Mouse (Mus musculus): ENCODE measurements around the gene Plch2. TPM values are rescaled to one million over a fixed set of nuclear protein-coding genes. Genes with fewer than 3 reads are reported as not detected.
A peak's percentile ranks its signal among the peaks of the same experiment; 100 is the strongest.

Gene Plch2
- polyA plus RNA-seq, 1 experiment from 2014 or later, result 17.0 TPM

GRCm38 (mm10) chr4:155066834-155067522, 10.4 kb upstream of the Plch2 start, which contains the start of gene Pex10:
Gene Pex10 (plus strand): TSS chr4:155067016.
- Histone ChIP-seq H3K4me1 (ENCODE audit: control insufficient read depth, insufficient read depth, low read depth, low read length) (peaks cover 14% of the 10 kb centered on the region), H3K27ac (ENCODE audit: low read depth, low read length) (peak within 1 kb of the TSS; percentile 76), H3K27me3 (replicated peaks; ENCODE audit: control insufficient read depth, insufficient read depth, low read length) (no peaks in the 10 kb centered on the region), H3K9ac (ENCODE audit: low read depth, low read length) (peak within 1 kb of the TSS; percentile 86), H3K4me2 (ENCODE audit: low read length) (peak within 1 kb of the TSS; percentile 86), H3K9me3 (ENCODE audit: control insufficient read depth, low read length) (no peaks in the 10 kb centered on the region), H3K36me3 (ENCODE audit: control insufficient read depth, insufficient read depth, low read length) (peaks cover 25% of the 10 kb centered on the region), H3K4me3 (ENCODE audit: low read length) (peak within 1 kb of the TSS; percentile 75)
- under 1% methylated on average over 47 of the region's 48 CpGs for WGBS
- ATAC-seq, result peak; percentile 93

DNA sequence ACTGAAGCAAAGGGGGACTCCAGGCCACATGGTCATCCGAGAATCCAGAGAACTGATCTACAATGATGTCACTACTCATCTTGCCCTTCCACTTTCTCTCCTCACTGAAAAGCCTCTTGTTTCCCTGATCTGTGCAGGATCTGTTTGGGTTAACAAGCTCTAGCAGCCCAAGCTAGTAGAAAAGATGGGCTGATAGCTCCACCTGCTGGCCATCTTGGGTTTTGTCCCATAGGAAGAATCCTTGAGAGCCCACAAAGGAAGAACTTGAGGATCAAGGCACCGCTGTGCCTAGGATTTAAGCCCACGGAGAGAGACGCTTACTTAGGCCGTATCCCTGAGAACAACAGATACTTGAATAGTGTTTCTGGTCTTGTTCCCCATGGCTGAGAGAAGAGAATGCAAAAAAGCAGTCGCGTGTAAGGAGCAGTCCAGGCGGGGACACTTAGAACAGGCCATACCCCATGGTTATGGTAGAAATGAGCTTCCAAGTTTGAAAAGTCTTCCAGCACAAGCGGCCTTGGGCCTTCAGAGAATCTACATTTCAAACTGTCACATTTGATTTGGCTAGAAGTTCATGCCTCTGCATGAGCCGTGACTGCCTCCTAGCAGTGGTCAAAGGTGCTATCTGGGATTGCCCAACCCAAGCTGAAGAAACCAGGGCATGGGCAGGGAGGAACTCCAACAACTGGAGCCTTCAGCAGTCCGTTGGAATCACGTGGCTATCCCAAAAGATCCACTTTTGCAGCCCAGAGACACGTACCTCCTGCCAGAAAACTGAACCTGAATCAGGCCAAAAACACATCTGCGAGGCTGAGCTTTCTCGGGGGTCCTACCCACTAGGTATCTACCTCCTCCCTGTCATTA, 9.6 kb upstream of the Plch2 start:
- peak overlapping the region; percentile 47 for H3K9ac ChIP-seq (ENCODE audit: low read depth, low read length)
- peak; percentile 57 for ATAC-seq
- 4% methylated on average over 15 of the region's 15 CpGs for WGBS

GRCm38 (mm10) chr4:155064474-155064873, 7.9 kb upstream of the Plch2 start:
- no peak for ATAC-seq
- Histone ChIP-seq H3K4me2 (ENCODE audit: low read length) (no peak overlapping the region), H3K27me3 (replicated peaks; ENCODE audit: control insufficient read depth, insufficient read depth, low read length) (no peaks in the 10 kb centered on the region), H3K27ac (ENCODE audit: low read depth, low read length) (no peak overlapping the region), H3K4me1 (ENCODE audit: control insufficient read depth, insufficient read depth, low read depth, low read length) (peaks cover 14% of the 10 kb centered on the region), H3K9me3 (ENCODE audit: control insufficient read depth, low read length) (no peaks in the 10 kb centered on the region), H3K9ac (ENCODE audit: low read depth, low read length) (no peak overlapping the region), H3K4me3 (ENCODE audit: low read length) (no peak overlapping the region), H3K36me3 (ENCODE audit: control insufficient read depth, insufficient read depth, low read length) (peaks cover 8% of the 10 kb centered on the region)
- 75% methylated on average over 2 of the region's 2 CpGs for WGBS

More for the DNA sequence above, 9.6 kb upstream of the Plch2 start:
- Histone ChIP-seq H3K4me1 (ENCODE audit: control insufficient read depth, insufficient read depth, low read depth, low read length) (peaks cover 14% of the 10 kb centered on the region), H3K4me3 (ENCODE audit: low read length) (peak overlapping the region; percentile 75), H3K36me3 (ENCODE audit: control insufficient read depth, insufficient read depth, low read length) (peaks cover 20% of the 10 kb centered on the region), H3K4me2 (ENCODE audit: low read length) (peak overlapping the region; percentile 86), H3K9me3 (ENCODE audit: control insufficient read depth, low read length) (no peaks in the 10 kb centered on the region), H3K27ac (ENCODE audit: low read depth, low read length) (peak overlapping the region; percentile 67), H3K27me3 (replicated peaks; ENCODE audit: control insufficient read depth, insufficient read depth, low read length) (no peaks in the 10 kb centered on the region)

GRCm38 (mm10) chr4:155063895-155064294, 7.3 kb upstream of the Plch2 start:
- peaks cover 14% of the 10 kb centered on the region for H3K4me1 ChIP-seq (ENCODE audit: control insufficient read depth, insufficient read depth, low read depth, low read length)
- H3K4me3 ChIP-seq (ENCODE audit: low read length), result no peak overlapping the region
- H3K9me3 ChIP-seq (ENCODE audit: control insufficient read depth, low read length), result no peaks in the 10 kb centered on the region
- no peak overlapping the region for H3K4me2 ChIP-seq (ENCODE audit: low read length)
- WGBS, result 35% methylated on average over 3 of the region's 3 CpGs
- no peaks in the 10 kb centered on the region for H3K27me3 ChIP-seq (replicated peaks; ENCODE audit: control insufficient read depth, insufficient read depth, low read length)
- no peak overlapping the region for H3K27ac ChIP-seq (ENCODE audit: low read depth, low read length)
- peaks cover 5% of the 10 kb centered on the region for H3K36me3 ChIP-seq (ENCODE audit: control insufficient read depth, insufficient read depth, low read length)
- ATAC-seq, result no peak
- H3K9ac ChIP-seq (ENCODE audit: low read depth, low read length), result no peak overlapping the region

- WGBS, result 51% methylated on average over 10 of the region's 10 CpGs
- no peak overlapping the region for H3K4me3 ChIP-seq (ENCODE audit: low read length)
- H3K27ac ChIP-seq (ENCODE audit: low read depth, low read length), result no peak overlapping the region
- H3K9ac ChIP-seq (ENCODE audit: low read depth, low read length), result no peak overlapping the region
- H3K4me1 ChIP-seq (ENCODE audit: control insufficient read depth, insufficient read depth, low read depth, low read length), result no peaks in the 10 kb centered on the region; the same call in 1 of the 2 replicates
- no peak for ATAC-seq
- no peaks in the 10 kb centered on the region for H3K36me3 ChIP-seq (ENCODE audit: control insufficient read depth, insufficient read depth, low read length)
- no peaks in the 10 kb centered on the region for H3K9me3 ChIP-seq (ENCODE audit: control insufficient read depth, low read length)
- no peaks in the 10 kb centered on the region for H3K27me3 ChIP-seq (replicated peaks; ENCODE audit: control insufficient read depth, insufficient read depth, low read length)
- no peak overlapping the region for H3K4me2 ChIP-seq (ENCODE audit: low read length)
These were observed 1.7 kb upstream of the Plch2 start for GRCm38 (mm10) chr4:155058325-155058724.

DNA sequence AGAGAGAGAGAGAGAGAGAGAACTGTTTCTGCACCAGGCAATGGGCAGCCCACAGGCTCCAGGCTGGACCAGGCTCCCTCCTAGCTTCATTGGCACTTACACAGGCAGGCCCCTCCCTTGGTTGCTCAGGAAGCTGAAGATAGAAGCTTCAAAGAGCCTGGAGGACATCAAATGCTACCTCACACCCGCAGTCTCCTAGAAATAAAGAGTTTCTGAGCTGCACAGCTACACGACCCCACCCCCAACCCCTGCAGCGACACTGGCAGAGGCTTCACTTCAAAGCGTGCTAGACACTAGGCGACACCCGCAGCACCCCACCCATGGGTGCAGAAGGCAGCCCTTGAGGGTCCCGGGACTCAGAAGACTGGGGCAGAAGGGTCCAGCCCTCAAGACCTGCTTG, 6.5 kb downstream of the Plch2 start:
- H3K9me3 ChIP-seq (ENCODE audit: control insufficient read depth, low read length), result no peaks in the 10 kb centered on the region
- no peaks in the 10 kb centered on the region for H3K36me3 ChIP-seq (ENCODE audit: control insufficient read depth, insufficient read depth, low read length)
- no peaks in the 10 kb centered on the region for H3K27me3 ChIP-seq (replicated peaks; ENCODE audit: control insufficient read depth, insufficient read depth, low read length)
- no peak overlapping the region for H3K4me2 ChIP-seq (ENCODE audit: low read length)
- ATAC-seq, result no peak
- H3K9ac ChIP-seq (ENCODE audit: low read depth, low read length), result no peak overlapping the region
- no peaks in the 10 kb centered on the region for H3K4me1 ChIP-seq (ENCODE audit: control insufficient read depth, insufficient read depth, low read depth, low read length)
- H3K4me3 ChIP-seq (ENCODE audit: low read length), result no peak overlapping the region
- H3K27ac ChIP-seq (ENCODE audit: low read depth, low read length), result no peak overlapping the region
- 79% methylated on average over 7 of the region's 7 CpGs for WGBS

- H3K27ac ChIP-seq (ENCODE audit: low read depth, low read length), result no peak overlapping the region
- H3K4me1 ChIP-seq (ENCODE audit: control insufficient read depth, insufficient read depth, low read depth, low read length), result peaks cover 14% of the 10 kb centered on the region
- H3K4me2 ChIP-seq (ENCODE audit: low read length), result no peak overlapping the region
- no peak overlapping the region for H3K4me3 ChIP-seq (ENCODE audit: low read length)
- H3K36me3 ChIP-seq (ENCODE audit: control insufficient read depth, insufficient read depth, low read length), result no peaks in the 10 kb centered on the region
- H3K9me3 ChIP-seq (ENCODE audit: control insufficient read depth, low read length), result no peaks in the 10 kb centered on the region
- H3K9ac ChIP-seq (ENCODE audit: low read depth, low read length), result no peak overlapping the region
- peaks cover 11% of the 10 kb centered on the region for H3K27me3 ChIP-seq (replicated peaks; ENCODE audit: control insufficient read depth, insufficient read depth, low read length)
- 88% methylated on average over 14 of the region's 14 CpGs for WGBS
- ATAC-seq, result no peak
These were observed 9.9 kb downstream of the Plch2 start for GRCm38 (mm10) chr4:155046636-155047035.

DNA sequence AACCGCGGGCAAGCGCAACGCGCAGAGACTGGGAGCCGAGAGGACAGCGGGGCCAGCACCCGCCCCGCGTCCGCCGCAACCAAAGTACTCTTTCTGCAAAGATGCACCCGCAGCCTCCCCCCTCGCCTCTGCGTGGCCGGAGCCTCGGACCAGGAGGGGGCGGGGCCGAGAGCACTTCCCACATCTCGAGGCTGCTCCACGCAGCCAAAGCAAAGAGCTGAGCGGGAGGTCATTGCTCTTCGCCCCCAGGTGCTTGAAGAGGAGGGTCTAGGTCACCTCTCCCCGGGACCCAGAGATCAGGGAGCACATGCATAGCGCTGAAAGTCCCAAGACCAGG, 13.3 kb downstream of the Plch2 start:
- Histone ChIP-seq H3K9me3 (ENCODE audit: control insufficient read depth, low read length) (no peaks in the 10 kb centered on the region), H3K27me3 (replicated peaks; ENCODE audit: control insufficient read depth, insufficient read depth, low read length) (peaks cover 11% of the 10 kb centered on the region), H3K4me2 (ENCODE audit: low read length) (peak overlapping the region; percentile 89), H3K27ac (ENCODE audit: low read depth, low read length) (no peak overlapping the region), H3K36me3 (ENCODE audit: control insufficient read depth, insufficient read depth, low read length) (no peaks in the 10 kb centered on the region), H3K4me3 (ENCODE audit: low read length) (peak overlapping the region; percentile 59), H3K4me1 (ENCODE audit: control insufficient read depth, insufficient read depth, low read depth, low read length) (peaks cover 32% of the 10 kb centered on the region), H3K9ac (ENCODE audit: low read depth, low read length) (peak overlapping the region; percentile 75)
- WGBS, result 6% methylated on average over 18 of the region's 25 CpGs
- ATAC-seq, result peak; percentile 46

- H3K27ac ChIP-seq (ENCODE audit: low read depth, low read length), result 0 out of 2 replicates have a peak overlapping the region, but pooled peaks have one; percentile 5
- H3K4me2 ChIP-seq (ENCODE audit: low read length), result peak overlapping the region; percentile 89
- H3K27me3 ChIP-seq (replicated peaks; ENCODE audit: control insufficient read depth, insufficient read depth, low read length), result peaks cover 11% of the 10 kb centered on the region
- peak overlapping the region; percentile 75 for H3K9ac ChIP-seq (ENCODE audit: low read depth, low read length)
- ATAC-seq, result peak; percentile 68
- peak overlapping the region; percentile 59 for H3K4me3 ChIP-seq (ENCODE audit: low read length)
- H3K9me3 ChIP-seq (ENCODE audit: control insufficient read depth, low read length), result no peaks in the 10 kb centered on the region
- no peaks in the 10 kb centered on the region for H3K36me3 ChIP-seq (ENCODE audit: control insufficient read depth, insufficient read depth, low read length)
- WGBS, result under 1% methylated on average over 50 of the region's 65 CpGs
- H3K4me1 ChIP-seq (ENCODE audit: control insufficient read depth, insufficient read depth, low read depth, low read length), result peaks cover 32% of the 10 kb centered on the region
These were observed 13.8 kb downstream of the Plch2 start for GRCm38 (mm10) chr4:155042606-155043288.

All from hindbrain, embryonic 16.5 days (tissue).